Mouse (Mus musculus): Measurements from ENCODE around the gene Bptf. TPM values are rescaled to one million over a fixed set of nuclear protein-coding genes. Genes with fewer than 3 reads are reported as not detected.
"Not testable (repeated sequence)": the region's sequence is repeated elsewhere in the genome, so short reads cannot be mapped to it uniquely, and the experiment has no call there.

The Bptf gene
- polyA plus RNA-seq, 1 experiment from 2014 or later: 26.6 TPM

GRCm38 (mm10) chr11:107093871-107094270 lies 38.1 kb downstream of the Bptf start:
- Histone ChIP-seq H3K36me3 (peaks cover 39% of the 10 kb centered on the region), H3K9me3 (replicated peaks) (no peaks in the 10 kb centered on the region), H3K9ac (replicated peaks) (no peak overlapping the region), H3K4me1 (no peaks in the 10 kb centered on the region), H3K4me3 (replicated peaks) (no peak overlapping the region), H3K4me2 (no peak overlapping the region), H3K27ac (replicated peaks) (no peak overlapping the region), H3K27me3 (replicated peaks) (no peaks in the 10 kb centered on the region)
- ATAC-seq (ENCODE audit: low FRiP score): no peak
- WGBS: 93% methylated on average over 7 of the region's 7 CpGs

- 95% methylated on average over 7 of the region's 7 CpGs for WGBS
- no peak for ATAC-seq (ENCODE audit: low FRiP score)
- no peak overlapping the region for H3K4me3 ChIP-seq (replicated peaks)
- H3K9ac ChIP-seq (replicated peaks): no peak overlapping the region
- H3K9me3 ChIP-seq (replicated peaks): no peaks in the 10 kb centered on the region
- no peaks in the 10 kb centered on the region for H3K27me3 ChIP-seq (replicated peaks)
- peaks cover 26% of the 10 kb centered on the region for H3K36me3 ChIP-seq
- no peaks in the 10 kb centered on the region for H3K4me1 ChIP-seq
- no peak overlapping the region for H3K4me2 ChIP-seq
- H3K27ac ChIP-seq (replicated peaks): no peak overlapping the region
Measured at GRCm38 (mm10) chr11:107092637-107093036, 39.3 kb downstream of the Bptf start.

GRCm38 (mm10) chr11:107085866-107086265 lies 46.1 kb downstream of the Bptf start:
- no peak overlapping the region for H3K9ac ChIP-seq (replicated peaks)
- H3K4me2 ChIP-seq: no peak overlapping the region
- no peak overlapping the region for H3K27ac ChIP-seq (replicated peaks)
- WGBS: 92% methylated on average over 5 of the region's 5 CpGs
- H3K27me3 ChIP-seq (replicated peaks): no peaks in the 10 kb centered on the region
- no peaks in the 10 kb centered on the region for H3K4me1 ChIP-seq
- no peak for ATAC-seq (ENCODE audit: low FRiP score)
- peaks cover 35% of the 10 kb centered on the region for H3K36me3 ChIP-seq
- H3K9me3 ChIP-seq (replicated peaks): no peaks in the 10 kb centered on the region
- H3K4me3 ChIP-seq (replicated peaks): no peak overlapping the region

- H3K36me3 ChIP-seq: peaks cover 52% of the 10 kb centered on the region
- 86% methylated on average over 5 of the region's 5 CpGs for WGBS
- ATAC-seq (ENCODE audit: low FRiP score): no peak
Measured at GRCm38 (mm10) chr11:107083480-107083879, 48.4 kb downstream of the Bptf start.

GRCm38 (mm10) chr11:107065216-107065785 lies 66.6 kb downstream of the Bptf start:
- H3K4me3 ChIP-seq (replicated peaks): no peak overlapping the region
- peaks cover 88% of the 10 kb centered on the region for H3K36me3 ChIP-seq
- ATAC-seq (ENCODE audit: low FRiP score): no peak

More at GRCm38 (mm10) chr11:107083480-107083879, 48.4 kb downstream of the Bptf start:
- Histone ChIP-seq H3K27me3 (replicated peaks) (no peaks in the 10 kb centered on the region), H3K9me3 (replicated peaks) (no peaks in the 10 kb centered on the region), H3K9ac (replicated peaks) (no peak overlapping the region), H3K4me3 (replicated peaks) (no peak overlapping the region), H3K4me2 (no peak overlapping the region), H3K4me1 (no peaks in the 10 kb centered on the region), H3K27ac (replicated peaks) (no peak overlapping the region)

GRCm38 (mm10) chr11:107064590-107064989 lies 67.3 kb downstream of the Bptf start:
- Histone ChIP-seq H3K4me2 (no peak overlapping the region), H3K4me3 (replicated peaks) (no peak overlapping the region), H3K9me3 (replicated peaks) (no peaks in the 10 kb centered on the region), H3K27ac (replicated peaks) (no peak overlapping the region), H3K9ac (replicated peaks) (no peak overlapping the region), H3K4me1 (no peaks in the 10 kb centered on the region), H3K27me3 (replicated peaks) (no peaks in the 10 kb centered on the region), H3K36me3 (peaks cover 86% of the 10 kb centered on the region)
- no peak for ATAC-seq (ENCODE audit: low FRiP score)
- WGBS: 86% methylated on average over 1 of the region's 1 CpGs

More at GRCm38 (mm10) chr11:107065216-107065785, 66.6 kb downstream of the Bptf start:
- 91% methylated on average over 11 of the region's 11 CpGs for WGBS
- Histone ChIP-seq H3K27ac (replicated peaks) (no peak overlapping the region), H3K4me1 (no peaks in the 10 kb centered on the region), H3K27me3 (replicated peaks) (no peaks in the 10 kb centered on the region), H3K9ac (replicated peaks) (no peak overlapping the region), H3K9me3 (replicated peaks) (no peaks in the 10 kb centered on the region), H3K4me2 (no peak overlapping the region)

- no peak overlapping the region for H3K4me3 ChIP-seq (replicated peaks)
- H3K4me1 ChIP-seq: no peaks in the 10 kb centered on the region
- WGBS: 93% methylated on average over 3 of the region's 3 CpGs
- peaks cover 95% of the 10 kb centered on the region for H3K36me3 ChIP-seq
- ATAC-seq (ENCODE audit: low FRiP score): no peak
- H3K9me3 ChIP-seq (replicated peaks): no peaks in the 10 kb centered on the region
- H3K9ac ChIP-seq (replicated peaks): no peak overlapping the region
- H3K4me2 ChIP-seq: no peak overlapping the region
- H3K27ac ChIP-seq (replicated peaks): no peak overlapping the region
- H3K27me3 ChIP-seq (replicated peaks): no peaks in the 10 kb centered on the region
Measured at GRCm38 (mm10) chr11:107063067-107063466, 68.9 kb downstream of the Bptf start.

- no peak for ATAC-seq (ENCODE audit: low FRiP score)
- WGBS: 91% methylated on average over 1 of the region's 1 CpGs
- H3K4me3 ChIP-seq (replicated peaks): no peak overlapping the region
- no peaks in the 10 kb centered on the region for H3K4me1 ChIP-seq
- H3K4me2 ChIP-seq: no peak overlapping the region
- H3K36me3 ChIP-seq: peaks cover 93% of the 10 kb centered on the region
- H3K9ac ChIP-seq (replicated peaks): no peak overlapping the region
- no peak overlapping the region for H3K27ac ChIP-seq (replicated peaks)
- no peaks in the 10 kb centered on the region for H3K27me3 ChIP-seq (replicated peaks)
- H3K9me3 ChIP-seq (replicated peaks): no peaks in the 10 kb centered on the region
Measured at GRCm38 (mm10) chr11:107060941-107061340, 71.0 kb downstream of the Bptf start.

GRCm38 (mm10) chr11:107059634-107060033 lies 72.3 kb downstream of the Bptf start:
- WGBS: 98% methylated on average over 3 of the region's 3 CpGs
- H3K4me2 ChIP-seq; H3K27me3 ChIP-seq (replicated peaks); H3K27ac ChIP-seq (replicated peaks); H3K9me3 ChIP-seq (replicated peaks); H3K4me3 ChIP-seq (replicated peaks); H3K9ac ChIP-seq (replicated peaks); H3K4me1 ChIP-seq; ATAC-seq (ENCODE audit: low FRiP score): not testable (repeated sequence)
- peaks cover 93% of the 10 kb centered on the region for H3K36me3 ChIP-seq

GRCm38 (mm10) chr11:107057391-107057790 lies 74.5 kb downstream of the Bptf start:
- Histone ChIP-seq H3K36me3 (peaks cover 96% of the 10 kb centered on the region), H3K9me3 (replicated peaks) (no peaks in the 10 kb centered on the region), H3K4me1 (no peaks in the 10 kb centered on the region), H3K27me3 (replicated peaks) (no peaks in the 10 kb centered on the region), H3K27ac (replicated peaks) (no peak overlapping the region), H3K4me3 (replicated peaks) (no peak overlapping the region), H3K4me2 (no peak overlapping the region), H3K9ac (replicated peaks) (no peak overlapping the region)
- ATAC-seq (ENCODE audit: low FRiP score): no peak
- WGBS: 94% methylated on average over 6 of the region's 6 CpGs

- Histone ChIP-seq H3K4me1 (no peaks in the 10 kb centered on the region), H3K36me3 (peaks cover 83% of the 10 kb centered on the region), H3K27me3 (replicated peaks) (no peaks in the 10 kb centered on the region), H3K4me3 (replicated peaks) (no peak overlapping the region), H3K9me3 (replicated peaks) (no peaks in the 10 kb centered on the region), H3K27ac (replicated peaks) (no peak overlapping the region), H3K9ac (replicated peaks) (no peak overlapping the region), H3K4me2 (no peak overlapping the region)
- 99% methylated on average over 6 of the region's 6 CpGs for WGBS
- ATAC-seq (ENCODE audit: low FRiP score): no peak
Measured at GRCm38 (mm10) chr11:107054870-107055269, 77.1 kb downstream of the Bptf start.

GRCm38 (mm10) chr11:107046766-107047620 lies 84.9 kb downstream of the Bptf start:
- Histone ChIP-seq H3K4me1 (no peaks in the 10 kb centered on the region), H3K36me3 (peaks cover 47% of the 10 kb centered on the region), H3K27ac (replicated peaks) (no peak overlapping the region), H3K4me3 (replicated peaks) (no peak overlapping the region), H3K27me3 (replicated peaks) (no peaks in the 10 kb centered on the region), H3K9ac (replicated peaks) (no peak overlapping the region), H3K4me2 (no peak overlapping the region), H3K9me3 (replicated peaks) (no peaks in the 10 kb centered on the region)
- WGBS: 89% methylated on average over 15 of the region's 15 CpGs
- no peak for ATAC-seq (ENCODE audit: low FRiP score)
